Mouse (Mus musculus): ENCODE measurements at regions not wholly inside any gene's neighbourhood (a gene's known extent, or its start where the extent isn't known, plus 50 kb on each side); places are given as distances from the start of the nearest gene placed in this dataset.

GRCm38 (mm10) chr10:18907276-18907960 lies 62.6 kb downstream of the Perp start:
- DNase-seq (ENCODE audit: low spot score in 2 of 2): no peak

- no peak for DNase-seq (ENCODE audit: low spot score in 2 of 2)
Measured at GRCm38 (mm10) chr10:18909307-18909706, 64.5 kb downstream of the Perp start.

GRCm38 (mm10) chr10:18910898-18911297 lies 66.1 kb downstream of the Perp start:
- DNase-seq (ENCODE audit: low spot score in 2 of 2): peak in 1 of 2 experiments; percentile 8

GRCm38 (mm10) chr10:18917120-18917616 lies 72.3 kb downstream of the Perp start:
- DNase-seq (ENCODE audit: low spot score in 2 of 2): peak; percentile 5 to 11

GRCm38 (mm10) chr10:18923088-18923821 lies 78.4 kb downstream of the Perp start:
- no peak for DNase-seq (ENCODE audit: low spot score in 2 of 2)

- no peak for DNase-seq (ENCODE audit: low spot score in 2 of 2)
Measured at GRCm38 (mm10) chr10:18927811-18928210, 83.0 kb downstream of the Perp start.

- DNase-seq (ENCODE audit: low spot score in 2 of 2): no peak
Measured at GRCm38 (mm10) chr10:18931344-18931743, 84.1 kb downstream of the Tnfaip3 start.

GRCm38 (mm10) chr10:18941447-18941846 lies 74.0 kb downstream of the Tnfaip3 start:
- DNase-seq (ENCODE audit: low spot score in 2 of 2): no peak

- DNase-seq (ENCODE audit: low spot score in 2 of 2): no peak
Measured at GRCm38 (mm10) chr10:18941908-18942307, 73.5 kb downstream of the Tnfaip3 start.

GRCm38 (mm10) chr10:18943296-18944075 lies 72.0 kb downstream of the Tnfaip3 start:
- DNase-seq (ENCODE audit: low spot score in 2 of 2): no peak

- no peak for DNase-seq (ENCODE audit: low spot score in 2 of 2)
Measured at GRCm38 (mm10) chr10:18946727-18947126, 68.7 kb downstream of the Tnfaip3 start.
